Mouse (Mus musculus): ENCODE measurements around the gene Dnmt3a. TPM values are rescaled to one million over a fixed set of nuclear protein-coding genes. Genes with fewer than 3 reads are reported as not detected.

Gene Dnmt3a
- polyA plus RNA-seq, 1 experiment from 2014 or later: 61.9 TPM

DNA sequence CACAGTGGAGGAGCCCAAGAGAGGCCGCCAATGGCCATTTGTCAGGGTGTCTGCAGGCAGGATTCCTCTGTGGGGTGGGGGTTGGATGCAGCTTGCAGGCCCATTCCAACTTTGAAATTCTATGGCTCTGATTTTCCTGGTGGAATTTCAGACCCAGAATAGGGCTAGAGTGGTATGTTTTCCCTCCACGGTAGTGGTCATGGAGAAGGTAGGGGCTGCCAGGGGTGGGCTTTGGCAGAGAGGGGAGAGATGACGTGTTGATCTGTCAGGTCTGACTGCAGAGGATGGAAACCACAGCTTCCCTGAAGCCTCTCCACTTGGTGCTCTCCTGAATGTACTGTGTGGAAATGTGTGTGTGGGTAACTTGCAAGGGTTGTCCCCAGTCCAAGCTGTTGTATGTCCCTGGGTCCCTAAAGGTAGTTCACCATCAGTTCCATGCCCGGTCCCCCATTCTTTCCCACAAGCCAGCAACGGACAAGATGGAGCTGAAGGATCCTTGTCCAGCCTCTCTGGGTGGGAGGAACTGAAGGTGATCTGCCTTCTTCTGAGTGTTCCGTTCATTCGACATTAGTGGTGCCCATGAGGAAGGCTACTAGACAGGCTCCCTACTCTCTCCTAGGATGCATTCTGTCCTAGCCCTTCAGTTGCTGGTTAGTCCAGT lies 3.8 kb downstream of the Dnmt3a start:
- Histone ChIP-seq H3K9me3 (ENCODE audit: control insufficient read depth, low read length) (no peaks in the 10 kb centered on the region), H3K9ac (no peak overlapping the region), H3K4me2 (replicated peaks) (no peak overlapping the region; the same call in 1 of the 2 replicates), H3K27ac (no peak overlapping the region), H3K36me3 (replicated peaks; ENCODE audit: control insufficient read depth, insufficient read depth) (no peaks in the 10 kb centered on the region), H3K27me3 (ENCODE audit: control insufficient read depth, insufficient read depth, low read length) (no peaks in the 10 kb centered on the region), H3K4me3 (replicated peaks; ENCODE audit: low read length) (no peak overlapping the region), H3K4me1 (replicated peaks; ENCODE audit: control insufficient read depth, insufficient read depth, low read length) (peaks cover 40% of the 10 kb centered on the region; the same call in 1 of the 2 replicates)
- DNase-seq (ENCODE audit: low spot score): no peak
- 79% methylated on average over 7 of the region's 7 CpGs for WGBS
- ATAC-seq (ENCODE audit: low FRiP score): no peak

DNA sequence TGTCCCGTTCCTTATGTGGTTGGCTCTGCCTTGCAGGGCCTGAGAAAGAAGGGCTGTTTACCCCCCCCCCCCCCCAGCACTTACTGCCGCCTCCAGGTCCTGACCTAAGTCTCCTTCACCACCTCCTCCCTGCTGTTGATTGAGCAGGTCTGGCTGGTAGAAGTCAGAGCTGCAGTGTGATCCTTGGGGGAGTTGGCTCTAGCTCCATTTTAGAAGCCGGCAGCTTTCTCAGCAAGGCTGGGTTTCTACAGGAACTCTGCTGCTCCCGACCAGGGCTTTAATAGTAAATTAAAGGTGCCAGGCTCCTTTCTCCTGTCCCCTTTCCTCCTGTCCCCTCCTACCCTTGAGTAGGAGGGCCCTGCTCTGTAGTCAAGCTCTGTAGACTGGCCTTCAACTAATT lies 4.6 kb downstream of the Dnmt3a start:
- Histone ChIP-seq H3K36me3 (replicated peaks; ENCODE audit: control insufficient read depth, insufficient read depth) (no peaks in the 10 kb centered on the region), H3K4me3 (replicated peaks; ENCODE audit: low read length) (no peak overlapping the region), H3K9ac (no peak overlapping the region), H3K27me3 (ENCODE audit: control insufficient read depth, insufficient read depth, low read length) (no peaks in the 10 kb centered on the region), H3K4me1 (replicated peaks; ENCODE audit: control insufficient read depth, insufficient read depth, low read length) (peaks cover 40% of the 10 kb centered on the region; the same call in 1 of the 2 replicates), H3K27ac (no peak overlapping the region), H3K9me3 (ENCODE audit: control insufficient read depth, low read length) (no peaks in the 10 kb centered on the region), H3K4me2 (replicated peaks) (no peak overlapping the region)
- DNase-seq (ENCODE audit: low spot score): no peak
- ATAC-seq (ENCODE audit: low FRiP score): no peak
- WGBS: 37% methylated on average over 4 of the region's 4 CpGs

- Histone ChIP-seq H3K4me3 (replicated peaks; ENCODE audit: low read length) (no peak overlapping the region), H3K4me2 (replicated peaks) (no peak overlapping the region), H3K4me1 (replicated peaks; ENCODE audit: control insufficient read depth, insufficient read depth, low read length) (peaks cover 35% of the 10 kb centered on the region; the same call in 1 of the 2 replicates), H3K9ac (no peak overlapping the region), H3K36me3 (replicated peaks; ENCODE audit: control insufficient read depth, insufficient read depth) (no peaks in the 10 kb centered on the region), H3K27ac (no peak overlapping the region), H3K27me3 (ENCODE audit: control insufficient read depth, insufficient read depth, low read length) (no peaks in the 10 kb centered on the region), H3K9me3 (ENCODE audit: control insufficient read depth, low read length) (no peaks in the 10 kb centered on the region)
- ATAC-seq (ENCODE audit: low FRiP score) (no peak), DNase-seq (ENCODE audit: low spot score) (no peak)
- WGBS: 34% methylated on average over 5 of the region's 5 CpGs
Observed at GRCm38 (mm10) chr12:3811596-3811995, 5.8 kb downstream of the Dnmt3a start.

GRCm38 (mm10) chr12:3812251-3812650 lies 6.4 kb downstream of the Dnmt3a start:
- no peak overlapping the region for H3K27ac ChIP-seq
- no peaks in the 10 kb centered on the region for H3K27me3 ChIP-seq (ENCODE audit: control insufficient read depth, insufficient read depth, low read length)
- DNase-seq (ENCODE audit: low spot score) (no peak), ATAC-seq (ENCODE audit: low FRiP score) (no peak)
- 50% methylated on average over 6 of the region's 6 CpGs for WGBS
- H3K9me3 ChIP-seq (ENCODE audit: control insufficient read depth, low read length): no peaks in the 10 kb centered on the region
- no peak overlapping the region for H3K9ac ChIP-seq
- H3K36me3 ChIP-seq (replicated peaks; ENCODE audit: control insufficient read depth, insufficient read depth): no peaks in the 10 kb centered on the region
- no peak overlapping the region for H3K4me2 ChIP-seq (replicated peaks)
- peaks cover 35% of the 10 kb centered on the region; the same call in 1 of the 2 replicates for H3K4me1 ChIP-seq (replicated peaks; ENCODE audit: control insufficient read depth, insufficient read depth, low read length)
- H3K4me3 ChIP-seq (replicated peaks; ENCODE audit: low read length): no peak overlapping the region

DNA sequence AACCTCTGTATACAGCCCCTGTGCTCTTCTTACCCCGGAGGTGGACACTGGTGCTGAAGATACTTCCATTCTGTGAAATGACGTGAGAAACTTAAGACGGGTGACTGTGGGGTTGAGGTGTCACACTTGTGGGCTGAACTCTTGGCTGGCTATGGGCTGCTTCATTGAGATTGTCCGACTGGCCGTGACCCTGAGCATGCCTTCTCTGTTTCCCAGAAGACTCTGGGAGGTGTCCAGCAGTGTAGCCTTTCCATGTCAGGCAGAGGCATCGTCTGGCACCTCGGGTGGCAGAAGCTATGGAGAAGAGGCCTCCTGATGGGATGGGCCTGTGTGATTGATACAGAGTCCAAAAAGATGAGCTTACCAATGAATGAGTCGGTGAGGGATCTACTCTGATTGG lies 7.3 kb downstream of the Dnmt3a start:
- no peak for DNase-seq (ENCODE audit: low spot score)
- Histone ChIP-seq H3K36me3 (replicated peaks; ENCODE audit: control insufficient read depth, insufficient read depth) (no peaks in the 10 kb centered on the region), H3K4me2 (replicated peaks) (no peak overlapping the region), H3K27ac (no peak overlapping the region), H3K9ac (no peak overlapping the region), H3K9me3 (ENCODE audit: control insufficient read depth, low read length) (no peaks in the 10 kb centered on the region), H3K27me3 (ENCODE audit: control insufficient read depth, insufficient read depth, low read length) (no peaks in the 10 kb centered on the region), H3K4me1 (replicated peaks; ENCODE audit: control insufficient read depth, insufficient read depth, low read length) (peaks cover 38% of the 10 kb centered on the region), H3K4me3 (replicated peaks; ENCODE audit: low read length) (no peak overlapping the region)
- no peak for ATAC-seq (ENCODE audit: low FRiP score)
- whole genome bisulfite sequencing: 85% methylated on average over 8 of the region's 8 CpGs

- ATAC-seq (ENCODE audit: low FRiP score) (no peak), DNase-seq (ENCODE audit: low spot score) (no peak)
- Histone ChIP-seq H3K4me2 (replicated peaks) (no peak overlapping the region), H3K4me3 (replicated peaks; ENCODE audit: low read length) (no peak overlapping the region), H3K4me1 (replicated peaks; ENCODE audit: control insufficient read depth, insufficient read depth, low read length) (peaks cover 29% of the 10 kb centered on the region), H3K27ac (no peak overlapping the region), H3K27me3 (ENCODE audit: control insufficient read depth, insufficient read depth, low read length) (no peaks in the 10 kb centered on the region), H3K36me3 (replicated peaks; ENCODE audit: control insufficient read depth, insufficient read depth) (no peaks in the 10 kb centered on the region), H3K9ac (no peak overlapping the region), H3K9me3 (ENCODE audit: control insufficient read depth, low read length) (no peaks in the 10 kb centered on the region)
- 35% methylated on average over 6 of the region's 6 CpGs for WGBS
Observed at GRCm38 (mm10) chr12:3815386-3815785, 9.6 kb downstream of the Dnmt3a start.

DNA sequence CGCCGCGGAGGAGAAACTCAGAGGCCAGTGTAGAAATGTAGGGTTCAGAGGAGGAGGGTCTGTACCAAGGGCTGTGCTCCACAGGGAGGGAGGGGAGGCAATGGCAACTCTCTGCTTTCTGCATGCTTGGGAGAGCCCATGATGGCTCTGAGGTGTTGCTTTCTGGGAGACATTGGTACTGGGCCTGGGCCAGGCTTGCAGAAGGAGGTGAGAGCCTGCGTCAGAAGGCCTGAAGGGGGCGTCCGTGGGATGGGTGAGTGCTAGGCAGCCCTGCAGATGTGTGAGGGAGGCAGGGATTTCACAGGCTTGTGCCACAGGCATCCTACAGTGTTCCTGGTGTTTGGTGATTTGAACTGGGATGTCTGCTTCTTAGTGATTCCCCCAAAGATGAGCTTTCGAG lies 11.2 kb downstream of the Dnmt3a start:
- Histone ChIP-seq H3K4me3 (replicated peaks; ENCODE audit: low read length) (no peak overlapping the region), H3K4me1 (replicated peaks; ENCODE audit: control insufficient read depth, insufficient read depth, low read length) (peaks cover 17% of the 10 kb centered on the region), H3K4me2 (replicated peaks) (no peak overlapping the region), H3K27ac (no peak overlapping the region), H3K9me3 (ENCODE audit: control insufficient read depth, low read length) (no peaks in the 10 kb centered on the region), H3K9ac (no peak overlapping the region), H3K36me3 (replicated peaks; ENCODE audit: control insufficient read depth, insufficient read depth) (no peaks in the 10 kb centered on the region), H3K27me3 (ENCODE audit: control insufficient read depth, insufficient read depth, low read length) (no peaks in the 10 kb centered on the region)
- ATAC-seq (ENCODE audit: low FRiP score): no peak
- 66% methylated on average over 7 of the region's 7 CpGs for WGBS
- no peak for DNase-seq (ENCODE audit: low spot score)

DNA sequence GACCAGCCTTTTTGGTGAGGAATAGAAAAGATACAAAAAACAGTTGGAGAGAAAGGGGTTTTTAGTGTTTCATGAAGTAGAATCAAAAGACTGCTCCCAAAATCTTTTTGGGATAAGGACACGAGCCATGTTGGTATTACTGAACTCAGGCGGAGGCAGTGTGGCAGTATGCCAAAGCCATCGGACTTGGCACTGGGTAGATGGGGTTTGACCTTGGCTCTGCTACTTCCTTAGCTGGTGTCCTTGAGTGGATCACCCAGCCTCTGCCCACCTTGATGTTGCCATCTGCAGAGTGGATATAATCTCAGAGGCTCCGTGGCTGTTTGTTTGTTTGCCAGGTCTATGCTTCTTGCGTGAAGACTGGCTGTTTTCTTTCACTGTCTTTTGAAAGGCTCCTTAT lies 11.8 kb downstream of the Dnmt3a start:
- peaks cover 17% of the 10 kb centered on the region for H3K4me1 ChIP-seq (replicated peaks; ENCODE audit: control insufficient read depth, insufficient read depth, low read length)
- WGBS: 80% methylated on average over 5 of the region's 5 CpGs
- no peaks in the 10 kb centered on the region for H3K27me3 ChIP-seq (ENCODE audit: control insufficient read depth, insufficient read depth, low read length)
- no peak overlapping the region for H3K4me2 ChIP-seq (replicated peaks)
- no peak overlapping the region for H3K9ac ChIP-seq
- ATAC-seq (ENCODE audit: low FRiP score) (no peak), DNase-seq (ENCODE audit: low spot score) (no peak)
- H3K4me3 ChIP-seq (replicated peaks; ENCODE audit: low read length): no peak overlapping the region
- H3K36me3 ChIP-seq (replicated peaks; ENCODE audit: control insufficient read depth, insufficient read depth): no peaks in the 10 kb centered on the region
- no peak overlapping the region for H3K27ac ChIP-seq
- no peaks in the 10 kb centered on the region for H3K9me3 ChIP-seq (ENCODE audit: control insufficient read depth, low read length)

DNA sequence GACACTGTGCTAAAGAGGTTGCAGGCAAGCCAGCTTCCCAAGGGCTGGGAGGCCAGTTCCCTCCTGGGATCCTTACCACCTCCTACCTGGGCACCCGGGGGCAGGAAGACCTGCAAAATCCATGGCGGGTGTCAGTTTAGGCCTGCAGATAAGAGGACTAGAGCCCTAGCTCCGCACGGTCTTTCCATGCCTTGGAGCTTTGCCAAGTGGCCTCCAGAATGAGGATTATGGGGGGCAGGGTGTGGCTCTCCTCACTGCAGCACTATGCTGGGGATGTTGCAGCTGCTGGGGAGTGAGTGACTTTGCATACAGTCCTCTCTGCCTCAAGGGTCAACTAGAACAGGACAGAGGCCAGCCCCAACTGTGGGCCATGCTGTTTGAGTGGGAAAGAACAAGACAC lies 14.1 kb downstream of the Dnmt3a start:
- no peaks in the 10 kb centered on the region for H3K27me3 ChIP-seq (ENCODE audit: control insufficient read depth, insufficient read depth, low read length)
- no peak overlapping the region for H3K9ac ChIP-seq
- WGBS: 64% methylated on average over 4 of the region's 4 CpGs
- H3K9me3 ChIP-seq (ENCODE audit: control insufficient read depth, low read length): no peaks in the 10 kb centered on the region
- no peak overlapping the region for H3K4me2 ChIP-seq (replicated peaks)
- peaks cover 23% of the 10 kb centered on the region for H3K4me1 ChIP-seq (replicated peaks; ENCODE audit: control insufficient read depth, insufficient read depth, low read length)
- no peak for DNase-seq (ENCODE audit: low spot score)
- H3K4me3 ChIP-seq (replicated peaks; ENCODE audit: low read length): no peak overlapping the region
- no peak for ATAC-seq (ENCODE audit: low FRiP score)
- H3K36me3 ChIP-seq (replicated peaks; ENCODE audit: control insufficient read depth, insufficient read depth): no peaks in the 10 kb centered on the region
- no peak overlapping the region for H3K27ac ChIP-seq

- ATAC-seq (ENCODE audit: low FRiP score) (no peak), DNase-seq (ENCODE audit: low spot score) (no peak)
- WGBS: 56% methylated on average over 5 of the region's 5 CpGs
- Histone ChIP-seq H3K27ac (no peak overlapping the region), H3K4me2 (replicated peaks) (no peak overlapping the region), H3K36me3 (replicated peaks; ENCODE audit: control insufficient read depth, insufficient read depth) (no peaks in the 10 kb centered on the region), H3K27me3 (ENCODE audit: control insufficient read depth, insufficient read depth, low read length) (no peaks in the 10 kb centered on the region), H3K9ac (no peak overlapping the region), H3K4me3 (replicated peaks; ENCODE audit: low read length) (no peak overlapping the region), H3K4me1 (replicated peaks; ENCODE audit: control insufficient read depth, insufficient read depth, low read length) (peaks cover 17% of the 10 kb centered on the region), H3K9me3 (ENCODE audit: control insufficient read depth, low read length) (no peaks in the 10 kb centered on the region)
Observed at GRCm38 (mm10) chr12:3823408-3823807, 17.6 kb downstream of the Dnmt3a start.
